Mouse (Mus musculus) E14TG2a.4 (cell line): ENCODE measurements around the gene Olig2.

ENCODE experiments used
- CTCF ChIP-seq: conservative IDR thresholded peaks from 2 replicates; pipeline ENCODE4 v1.5.1; 2014; ENCODE audit warnings: low read length
- NANOG ChIP-seq: IDR thresholded peaks from 2 replicates; pipeline ENCODE4 v1.6.1; 2014; ENCODE audit warnings: borderline replicate concordance, low read length, mixed read lengths
- POU5F1 ChIP-seq: IDR thresholded peaks from 2 replicates; pipeline ENCODE4 v1.6.1; 2014; ENCODE audit warnings: low read length, borderline replicate concordance

DNA sequence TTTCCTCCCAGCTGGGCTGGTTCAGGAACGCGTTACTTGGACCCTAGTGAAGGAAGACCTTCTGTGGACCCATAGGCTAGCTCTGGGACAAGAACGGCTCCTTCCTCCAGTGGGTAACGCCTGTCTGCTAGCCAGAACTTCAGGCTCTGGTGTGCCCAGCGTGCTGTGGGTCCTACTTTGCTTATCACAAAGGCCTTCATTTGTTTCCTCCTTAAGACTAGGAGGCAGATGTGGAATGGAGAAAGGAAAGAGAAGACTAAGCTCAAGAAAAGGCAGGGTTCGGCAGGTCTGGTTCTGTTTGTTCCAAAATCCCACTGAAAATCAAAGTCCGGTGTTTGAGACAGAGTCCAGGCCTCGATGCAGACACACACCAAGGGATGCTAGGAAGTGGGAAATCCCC, 4.4 kb downstream of the Olig2 start:
- TF ChIP-seq CTCF (no peak), NANOG (no peak), POU5F1 (no peak)
